Mouse (Mus musculus): ENCODE data around the gene Bche.

Gene Bche

DNA sequence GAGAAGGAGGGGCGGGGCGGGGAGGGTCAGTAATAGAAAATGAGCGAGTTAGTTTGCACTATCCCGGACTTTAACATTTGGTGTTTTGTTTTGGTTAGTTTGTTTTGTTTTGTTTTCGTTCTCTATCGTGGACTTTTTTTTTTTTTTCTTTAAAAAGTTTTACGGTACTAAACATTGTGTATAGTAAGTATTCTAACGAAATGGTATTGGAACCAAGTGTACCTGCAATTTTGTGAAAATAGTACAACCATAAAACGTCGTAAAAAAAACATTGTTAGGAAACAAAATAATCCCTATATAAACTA is at the start of gene Bche:
Bche (minus strand) TSS at position 6 of the 305 bp plus-strand sequence.
- DNase-seq: no peak

DNA sequence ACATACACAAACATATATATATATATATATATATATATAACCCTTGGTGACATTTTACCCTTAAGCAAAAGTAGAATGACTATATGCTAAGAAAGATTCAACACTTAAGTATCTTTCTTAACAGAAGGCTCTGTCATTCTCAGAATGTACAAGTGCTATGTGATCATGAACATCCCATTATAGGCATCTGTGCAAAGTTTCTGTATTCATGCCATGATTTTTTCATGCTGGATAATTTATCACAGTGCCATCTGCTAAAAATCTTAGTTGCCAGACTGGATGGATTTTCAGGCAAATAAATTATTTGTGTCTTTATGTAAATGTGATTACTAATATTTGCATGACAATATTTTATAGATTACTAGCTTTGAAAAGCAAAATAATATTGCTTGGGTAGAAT is 33.8 kb upstream of the Bche start:
- DNase-seq: no peak

DNA sequence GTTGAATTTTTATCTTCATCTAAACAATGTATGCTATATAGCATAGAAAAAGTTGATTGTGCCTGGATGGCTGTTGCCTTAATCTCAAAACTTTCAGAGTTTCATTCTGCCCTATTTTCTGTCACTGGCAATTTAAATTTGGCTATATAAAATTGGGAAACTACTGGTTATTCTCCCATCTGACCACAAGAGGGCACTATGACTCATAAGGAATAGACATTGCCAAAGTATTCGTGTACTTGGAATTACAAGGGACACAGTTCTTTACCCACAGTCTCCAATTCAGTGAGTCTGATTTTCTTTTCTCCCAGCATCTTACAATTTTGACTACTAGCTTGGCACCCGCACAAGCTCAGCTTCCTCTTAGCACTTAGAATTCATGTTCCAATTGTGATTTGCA is 23.5 kb upstream of the Bche start:
- DNase-seq: no peak

DNA sequence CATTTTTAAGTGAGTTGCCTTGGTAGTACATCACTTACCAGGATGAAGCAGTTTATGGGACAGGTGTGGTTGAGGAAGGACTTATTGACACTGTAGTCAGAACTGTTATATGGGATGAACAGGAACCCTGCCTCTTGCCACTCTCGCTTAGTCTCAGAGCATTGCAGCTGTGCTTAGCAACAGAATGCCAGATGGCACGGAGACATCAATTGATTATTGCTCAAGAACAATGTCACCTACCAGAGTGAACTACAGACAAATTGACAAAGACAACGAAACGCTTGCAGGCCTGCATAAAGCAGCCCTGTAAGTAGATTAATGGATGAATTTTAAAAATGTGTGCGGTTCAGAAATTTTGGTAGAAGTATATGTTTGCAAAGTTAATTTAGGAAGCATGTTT is 21.3 kb upstream of the Bche start:
- no peak for DNase-seq

DNA sequence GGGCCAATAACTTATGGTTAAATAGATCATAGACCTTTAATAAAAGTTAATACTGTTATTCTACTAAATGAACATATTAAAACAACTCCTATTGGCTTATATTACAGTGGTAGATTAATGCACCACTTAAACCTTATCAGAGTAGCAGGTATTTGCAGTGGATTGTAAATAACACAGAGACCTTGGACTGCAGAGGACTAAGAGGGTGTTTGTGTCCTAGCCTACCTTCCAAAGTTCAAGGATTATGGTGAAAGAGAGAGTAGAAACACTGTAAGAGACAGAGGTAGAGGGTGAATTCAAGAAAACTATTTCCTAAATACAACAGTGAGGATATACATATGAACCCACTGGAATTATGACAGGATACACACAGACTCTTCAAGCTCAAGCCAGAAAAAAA is 17.5 kb upstream of the Bche start:
- no peak for DNase-seq

DNA sequence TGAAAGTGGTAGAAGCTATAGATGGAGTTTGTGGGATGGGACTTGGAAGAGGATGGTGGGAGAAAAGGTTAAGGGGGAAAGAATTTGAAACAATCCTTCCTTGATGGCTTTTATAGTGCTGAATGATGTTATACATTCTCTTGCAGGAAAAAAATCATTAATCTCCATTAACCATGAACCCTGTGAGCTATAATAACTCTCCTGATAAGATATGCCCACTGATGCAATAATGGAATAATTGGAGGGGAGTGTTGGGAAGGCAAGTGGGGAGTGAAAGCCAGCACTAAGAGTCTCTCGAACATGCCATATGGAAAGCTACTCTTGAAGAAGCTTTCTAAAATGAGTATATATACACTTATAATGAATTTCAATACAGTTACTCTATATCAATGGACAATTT is 16.7 kb upstream of the Bche start:
- no peak for DNase-seq

DNA sequence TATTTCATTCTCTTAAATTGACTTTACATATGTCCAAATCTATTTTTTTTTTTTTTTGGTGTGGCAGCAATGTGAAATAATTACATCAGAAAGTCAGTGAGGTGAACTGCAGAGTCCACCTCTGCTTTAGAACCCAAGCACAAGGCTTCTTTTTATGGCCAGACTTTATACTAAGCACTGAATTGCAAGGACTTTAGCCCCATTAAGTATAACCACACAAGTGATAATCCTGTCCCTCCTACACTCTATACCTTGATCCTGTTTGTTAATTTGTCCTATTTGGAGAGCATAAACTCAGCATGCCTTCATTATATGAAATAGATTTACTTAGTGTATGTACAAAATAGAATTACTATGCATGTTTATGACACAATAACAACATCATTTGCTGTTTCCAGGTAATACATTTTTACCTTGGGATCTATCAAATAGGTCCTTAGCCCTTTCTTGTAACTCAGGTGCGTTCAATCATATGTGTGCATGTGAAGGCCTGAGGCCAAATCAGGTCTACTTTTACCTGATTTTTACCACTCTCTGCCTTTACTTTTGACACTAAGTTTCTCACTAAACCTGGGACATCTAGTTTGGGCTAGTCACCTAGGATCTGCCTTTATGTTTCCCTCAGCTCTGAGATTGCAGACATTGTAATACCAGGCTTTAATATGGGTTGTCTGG is 9.5 kb upstream of the Bche start:
- no peak for DNase-seq

DNA sequence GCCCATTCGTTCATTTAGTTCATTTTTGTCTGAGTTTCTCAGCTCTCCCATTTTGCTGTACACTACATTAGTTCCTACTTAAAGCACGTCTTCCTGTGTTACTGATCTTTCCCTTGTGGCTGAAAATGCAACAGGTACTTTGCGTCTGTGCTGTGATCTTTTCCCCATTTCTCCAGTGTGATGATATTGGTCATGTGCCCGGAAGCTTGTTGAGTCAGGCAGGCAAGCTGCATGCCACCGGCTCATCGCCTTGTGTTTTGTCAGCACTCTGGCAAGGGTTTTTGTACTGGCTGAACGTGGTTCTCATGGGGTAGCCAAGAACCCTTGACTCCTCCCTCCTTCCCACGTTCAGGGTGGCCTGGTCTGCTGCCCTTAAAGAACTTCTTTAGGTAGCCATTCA is 1.7 kb upstream of the Bche start:
- no peak for DNase-seq

DNA sequence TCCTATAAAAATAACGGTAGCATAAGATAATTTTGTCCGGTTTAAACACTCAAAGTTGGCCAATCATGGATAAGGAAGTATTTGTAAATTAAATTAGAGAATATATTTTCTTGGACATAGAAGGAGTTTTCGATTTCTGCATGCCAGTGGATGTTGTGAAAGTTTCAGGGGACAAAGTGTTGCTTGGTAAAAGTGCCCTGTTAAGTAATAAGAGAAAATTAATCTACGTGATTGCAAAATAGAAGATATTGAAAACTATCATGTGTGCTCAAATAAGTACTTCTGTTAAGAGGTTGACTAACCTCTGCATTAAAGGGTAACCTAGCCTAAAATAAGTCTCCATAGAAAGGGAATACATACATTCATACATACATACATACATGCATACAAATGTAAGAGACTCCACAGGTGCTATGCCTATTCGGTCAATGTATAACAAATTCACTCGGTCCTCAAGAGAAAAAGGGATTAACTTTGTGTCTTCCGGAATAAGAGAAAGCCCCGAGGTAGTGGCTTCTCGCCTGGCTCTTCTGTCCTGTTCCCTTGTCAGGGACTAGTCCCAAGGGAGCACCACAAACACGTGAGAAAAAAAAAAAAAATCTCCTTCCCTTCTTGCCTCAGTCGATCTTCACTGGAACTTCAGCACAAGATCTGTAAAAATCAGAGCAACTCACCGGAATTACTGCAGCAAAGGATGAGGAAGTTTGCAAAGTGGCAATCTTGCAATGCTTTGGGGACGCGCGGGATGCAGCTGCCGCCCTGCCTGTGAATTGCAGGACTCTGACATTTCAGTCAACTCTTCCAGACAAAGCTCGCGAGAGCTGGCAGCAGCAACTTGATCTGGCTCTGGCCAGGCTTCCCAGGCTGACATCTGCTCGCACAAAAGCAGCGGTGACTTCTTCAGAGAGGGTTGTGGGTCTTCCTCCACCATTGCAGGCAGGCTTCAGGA is 480 bp downstream of the Bche start:
- DNase-seq: peak; percentile 5 to 8

DNA sequence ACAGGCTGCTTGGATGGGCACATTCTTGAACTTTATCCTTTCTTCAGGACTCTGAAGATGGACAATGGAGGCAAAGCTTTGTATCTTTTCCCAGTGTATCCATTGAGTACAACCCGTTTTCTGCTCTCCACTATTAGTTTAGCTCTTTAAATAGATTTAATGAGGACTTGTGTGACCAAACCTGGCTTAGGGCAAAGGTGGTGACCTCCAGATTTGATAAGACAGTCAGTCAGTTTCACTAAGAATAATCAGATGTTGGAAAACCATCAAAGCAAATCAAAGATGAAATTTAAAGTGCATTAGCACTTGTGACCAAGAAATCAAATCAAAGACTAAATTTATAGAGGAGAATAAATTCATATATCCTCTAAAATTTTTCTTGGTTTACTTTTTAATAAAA is 1.7 kb downstream of the Bche start:
- DNase-seq: no peak

DNA sequence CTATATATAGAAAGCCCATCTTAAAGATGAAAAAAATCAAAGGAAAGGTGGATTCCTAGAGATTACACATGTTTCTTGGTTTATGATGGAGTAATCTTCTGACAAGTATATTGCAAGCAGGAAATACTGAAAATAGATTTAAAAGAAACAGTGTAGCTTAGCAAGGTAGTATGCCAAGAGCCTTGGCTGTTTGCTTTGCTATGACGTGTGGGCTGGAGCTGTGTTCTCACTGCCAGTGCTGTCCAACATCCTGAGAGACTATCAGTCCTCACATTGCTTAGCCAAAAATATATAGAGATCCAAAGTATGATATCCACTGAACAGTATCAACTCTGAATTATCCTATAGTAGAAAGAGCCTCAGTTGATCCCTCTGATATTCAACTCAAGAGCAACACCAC is 9.3 kb downstream of the Bche start:
- no peak for DNase-seq

DNA sequence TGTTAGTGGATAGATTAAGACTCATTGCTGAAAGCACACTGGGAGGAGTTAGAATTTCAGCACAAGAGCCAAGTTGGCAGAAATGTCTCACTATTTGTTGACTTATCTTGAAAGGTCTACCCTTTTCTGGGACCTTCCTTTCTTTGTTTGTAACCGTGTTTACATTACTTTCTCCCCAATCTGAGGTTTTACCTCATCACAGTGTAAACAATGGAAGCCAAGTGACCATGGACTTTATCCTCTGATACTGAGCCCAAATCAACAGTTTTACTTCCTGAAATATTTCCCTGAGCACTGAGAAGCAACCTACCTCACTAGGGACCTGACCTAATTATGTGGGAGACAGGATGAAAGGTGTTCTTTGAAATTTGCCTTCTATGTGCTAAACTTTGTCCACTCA is 34.9 kb downstream of the Bche start:
- DNase-seq: no peak

DNA sequence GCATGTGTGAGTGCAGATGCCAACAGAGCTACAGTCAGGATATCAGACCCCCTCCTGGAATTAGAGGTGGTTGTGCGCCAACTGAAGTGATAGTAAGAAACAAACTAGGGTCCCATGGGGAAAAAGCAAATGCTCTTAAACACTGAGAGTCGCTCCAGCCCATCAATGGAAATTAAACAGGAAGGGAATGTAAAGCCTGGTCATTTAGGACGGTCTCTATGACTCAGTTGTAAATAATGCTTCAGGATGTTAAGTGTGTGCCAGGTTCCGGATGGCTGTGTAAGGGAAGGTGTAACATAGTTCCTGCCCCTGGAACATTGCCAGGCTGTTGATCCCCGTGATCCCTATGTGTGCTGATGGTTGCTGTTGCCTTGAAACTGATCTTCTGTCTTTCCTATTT is 40.0 kb downstream of the Bche start:
- DNase-seq: no peak

DNA sequence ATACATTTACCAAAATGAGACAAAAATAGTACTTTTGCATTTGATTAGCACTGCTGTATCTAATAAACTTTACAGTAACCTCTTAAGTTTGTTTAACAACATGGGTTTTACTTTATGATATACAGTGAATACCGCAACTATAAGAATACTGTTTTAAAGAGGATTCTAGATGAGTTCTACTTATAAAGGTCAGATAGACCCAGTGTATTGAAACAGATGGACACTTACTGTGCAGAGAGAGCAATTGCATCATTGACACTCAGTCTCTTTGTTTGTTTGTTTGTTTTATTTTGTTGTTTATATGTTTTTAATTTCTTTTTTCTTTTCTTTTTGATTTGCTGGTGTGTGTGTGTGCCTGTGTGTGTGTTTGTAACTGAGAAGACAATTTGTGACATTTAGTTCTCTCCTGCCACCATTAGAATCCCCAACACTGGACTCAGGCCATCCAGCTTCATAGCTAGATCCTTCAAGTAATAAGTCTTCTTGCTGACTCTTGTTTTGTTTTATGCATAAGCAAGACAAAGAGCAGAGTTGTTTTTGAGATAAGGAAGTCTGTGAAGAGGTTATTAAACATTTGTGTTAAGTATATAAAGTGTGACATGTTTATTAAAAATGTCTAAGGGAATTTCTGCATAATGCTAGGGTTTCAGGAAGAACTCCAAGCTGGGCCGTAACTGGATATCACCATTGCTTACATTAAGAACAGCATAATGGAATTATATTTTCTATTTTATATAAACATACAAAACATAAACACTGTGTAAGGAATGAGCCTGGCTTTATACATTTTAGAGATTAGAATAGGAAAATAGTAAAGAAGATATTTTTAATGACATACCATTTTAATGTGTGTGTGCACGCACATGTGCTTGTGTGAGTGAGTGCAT is 40.7 kb downstream of the Bche start:
- DNase-seq: no peak

DNA sequence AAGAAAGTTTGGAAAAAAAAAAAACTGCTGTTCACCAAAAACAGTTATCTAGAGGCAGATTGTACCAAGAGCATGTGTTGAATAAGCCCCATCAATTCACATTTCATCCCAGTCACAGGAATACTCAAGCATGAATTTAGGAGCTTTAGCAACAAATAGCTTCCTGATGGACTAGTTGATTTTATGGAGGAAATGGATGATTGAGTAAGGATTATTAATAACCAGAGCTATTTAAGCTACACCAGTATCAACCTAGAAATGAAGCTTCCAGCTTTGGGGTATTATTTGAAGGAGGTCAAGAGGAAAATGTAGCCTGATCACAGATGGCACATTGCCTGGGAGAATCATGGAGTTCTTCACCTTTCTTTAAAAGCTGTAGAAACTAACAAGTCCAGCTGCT is 57.9 kb downstream of the Bche start:
- DNase-seq: no peak

DNA sequence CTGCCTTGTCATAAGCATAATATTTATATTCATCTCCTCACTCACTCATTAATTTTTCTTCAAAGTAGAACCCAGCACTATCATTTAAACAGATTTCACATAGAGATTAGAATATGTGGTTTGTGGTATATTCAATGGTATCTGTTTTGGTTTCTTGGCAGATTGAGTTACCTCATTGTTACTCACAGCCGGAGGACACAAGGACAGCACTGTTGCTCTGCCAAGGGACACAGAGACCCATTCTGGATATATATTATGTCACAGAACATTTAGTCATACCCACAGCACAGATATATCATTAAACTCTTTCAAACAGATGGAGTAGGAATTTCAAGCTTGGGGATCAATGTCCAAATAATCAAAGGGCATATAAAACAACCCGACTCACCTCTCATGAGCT is 61.2 kb downstream of the Bche start:
- no peak for DNase-seq

DNA sequence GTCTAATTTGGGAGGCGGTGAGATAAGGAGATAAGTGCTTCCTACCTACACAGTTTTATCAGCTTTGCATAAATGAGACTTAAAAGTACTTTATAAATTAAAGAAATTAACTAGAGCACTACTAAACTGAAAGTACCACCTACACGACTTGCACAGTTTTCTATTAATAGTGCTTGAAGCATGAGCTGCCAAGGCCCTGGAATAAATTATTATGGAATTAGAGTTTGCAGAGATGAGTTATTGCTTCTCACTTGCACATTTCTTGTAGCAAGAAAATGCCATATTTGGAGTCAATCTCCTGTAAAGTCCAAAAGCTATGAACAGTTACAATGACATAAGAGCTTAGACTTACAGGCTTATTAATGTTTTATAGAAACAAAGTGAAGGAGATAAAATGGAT is 96.8 kb downstream of the Bche start:
- DNase-seq: no peak

DNA sequence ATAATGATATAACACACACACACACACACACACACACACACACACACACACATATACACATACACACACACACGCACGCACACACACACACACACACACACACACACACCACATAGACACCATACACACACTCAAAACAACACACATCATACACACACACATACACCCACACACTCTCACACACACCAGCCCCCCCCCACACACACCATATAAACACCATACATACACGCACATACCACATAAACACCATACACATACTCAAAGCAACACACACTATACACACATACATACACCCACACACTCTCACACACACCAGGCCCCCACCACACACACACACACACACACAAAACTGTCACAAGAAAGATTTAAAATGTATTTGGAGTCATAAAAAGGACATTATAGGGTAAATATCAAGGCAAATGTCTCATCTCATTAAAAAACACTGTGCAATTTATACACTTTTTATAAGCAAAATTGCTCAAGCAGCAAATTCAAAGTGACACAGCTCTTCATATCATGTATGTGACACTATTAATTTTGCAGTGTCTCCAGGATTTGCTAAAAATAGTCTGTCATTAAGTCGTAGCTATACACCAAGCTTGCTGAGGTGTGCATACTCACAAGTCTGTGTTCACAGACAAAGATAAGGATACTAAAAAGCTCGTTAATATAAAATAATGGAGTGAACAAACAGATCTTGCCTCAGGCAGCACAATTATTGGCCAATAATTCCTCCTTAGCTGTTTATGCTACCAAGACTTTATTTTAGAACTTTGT is 116.3 kb downstream of the Bche start:
- no peak for DNase-seq

All from cerebellum, postnatal 36 days (tissue).